Mouse (Mus musculus) MEL (cell line): Measurements from ENCODE around the gene Gm10762. TPM values are rescaled to one million over a fixed set of nuclear protein-coding genes. Genes with fewer than 3 reads are reported as not detected.

ENCODE experiments used
- DNase-seq: peaks from one replicate; pipeline ENCODE4 v3.0.0; 2011; ENCODE audit warnings: low read depth, low spot score
- H3K27ac ChIP-seq: 2 replicates; pipeline ENCODE4 v1.5.1; 2012; ENCODE audit warnings: low read depth, mild to moderate bottlenecking, control low read depth, low read length, moderate library complexity; ENCODE audit not compliant: control insufficient read depth
- H3K27me3 ChIP-seq, 2 experiments: fragments of 150-350 bp in 1 of 2; sonication (generic) in 1 of 2; 2 replicates each; pipeline ENCODE4 v1.6.1; 2012; ENCODE audit warnings: low read length in 2 of 2, mild to moderate bottlenecking in 2 of 2, improper control_type of control experiment in 1 of 2, moderate library complexity in 1 of 2; ENCODE audit not compliant: insufficient read depth in 2 of 2, control insufficient read depth in 1 of 2
- H3K36me3 ChIP-seq, 2 experiments: 2 replicates each; pipeline ENCODE4 v1.6.1; 2012 to 2014; ENCODE audit warnings: low read length in 2 of 2, improper control_type of control experiment in 1 of 2, inconsistent platforms in 1 of 2, mild to moderate bottlenecking in 1 of 2; ENCODE audit not compliant: insufficient read depth in 2 of 2, control insufficient read depth in 1 of 2
- H3K4me1 ChIP-seq, 2 experiments: fragments of 150-350 bp in 1 of 2; sonication (generic) in 1 of 2; 2 replicates each; pipeline ENCODE4 v1.6.1; 2012; ENCODE audit warnings: low read length in 2 of 2, improper control_type of control experiment in 1 of 2, mild to moderate bottlenecking in 1 of 2; ENCODE audit not compliant: insufficient read depth in 2 of 2, control insufficient read depth in 1 of 2
- H3K4me3 ChIP-seq, 2 experiments: fragments of 150-350 bp in 1 of 2; sonication (generic) in 1 of 2; 2 replicates each; pipeline ENCODE4 v1.5.1; 2012; ENCODE audit warnings: low read depth in 2 of 2, low read length in 2 of 2, mild to moderate bottlenecking in 2 of 2, moderate library complexity in 2 of 2, control low read depth in 1 of 2, improper control_type of control experiment in 1 of 2; ENCODE audit not compliant: control insufficient read depth in 1 of 2, insufficient read depth in 1 of 2
- H3K79me2 ChIP-seq: 2 replicates; pipeline ENCODE4 v1.6.1; 2012; ENCODE audit warnings: mild to moderate bottlenecking, low read length, moderate library complexity; ENCODE audit not compliant: control insufficient read depth, poor library complexity, insufficient read depth
- H3K9ac ChIP-seq: 2 replicates; pipeline ENCODE4 v1.6.1; 2012; ENCODE audit warnings: low read depth, mild to moderate bottlenecking, control low read depth, low read length, moderate library complexity; ENCODE audit not compliant: control insufficient read depth, poor library complexity, severe bottlenecking
- H3K9me3 ChIP-seq: fragments of 150-350 bp; sonication (generic); replicated peaks from 2 replicates; pipeline ENCODE4 v1.6.1; 2012; ENCODE audit warnings: mild to moderate bottlenecking, low read length, improper control_type of control experiment, moderate library complexity; ENCODE audit not compliant: insufficient read depth
- CHD1 ChIP-seq: IDR thresholded peaks from 2 replicates; pipeline ENCODE4 v1.6.1; 2012; ENCODE audit warnings: low read depth, mild to moderate bottlenecking, inconsistent platforms, low read length, improper control_type of control experiment
- CHD2 ChIP-seq: IDR thresholded peaks from 2 replicates; pipeline ENCODE4 v1.6.1; 2011; ENCODE audit warnings: low read length, improper control_type of control experiment
- E2F4 ChIP-seq: IDR thresholded peaks from 2 replicates; pipeline ENCODE4 v1.6.1; 2011; ENCODE audit warnings: low read depth, low read length, improper control_type of control experiment, borderline replicate concordance
- ELF1 ChIP-seq: IDR thresholded peaks from 2 replicates; pipeline ENCODE4 v1.6.1; 2014; ENCODE audit warnings: low read depth, mild to moderate bottlenecking, inconsistent platforms, low read length, improper control_type of control experiment, moderate library complexity
- EP300 ChIP-seq, 2 experiments: IDR thresholded peaks; 2 replicates each; pipeline ENCODE4 v1.6.1; 2011; ENCODE audit warnings: improper control_type of control experiment in 2 of 2, low read length in 2 of 2, low read depth in 1 of 2, mild to moderate bottlenecking in 1 of 2
- ETS1 ChIP-seq: IDR thresholded peaks from 2 replicates; pipeline ENCODE4 v1.6.1; 2012; ENCODE audit warnings: low read depth, mild to moderate bottlenecking, inconsistent platforms, low read length, improper control_type of control experiment, moderate library complexity
- GATA1 ChIP-seq: IDR thresholded peaks from 2 replicates; pipeline ENCODE4 v1.6.1; 2011; ENCODE audit warnings: low read depth, low read length, improper control_type of control experiment
- HCFC1 ChIP-seq: IDR thresholded peaks from 2 replicates; pipeline ENCODE4 v1.6.1; 2012; ENCODE audit warnings: low read depth, mild to moderate bottlenecking, inconsistent platforms, low read length, improper control_type of control experiment, moderate library complexity
- KAT2A ChIP-seq: conservative IDR thresholded peaks from 2 replicates; pipeline ENCODE4 v1.6.1; 2012; ENCODE audit warnings: low read depth, low read length, improper control_type of control experiment, inconsistent platforms
- MAFK ChIP-seq: IDR thresholded peaks from 2 replicates; pipeline ENCODE4 v1.6.1; 2011; ENCODE audit warnings: low read depth, mild to moderate bottlenecking, low read length, improper control_type of control experiment, borderline replicate concordance
- MAX ChIP-seq: IDR thresholded peaks from 2 replicates; pipeline ENCODE4 v1.6.1; 2011; ENCODE audit warnings: low read length, improper control_type of control experiment
- MAZ ChIP-seq: IDR thresholded peaks from 2 replicates; pipeline ENCODE4 v1.6.1; 2012; ENCODE audit warnings: low read depth, mild to moderate bottlenecking, inconsistent platforms, low read length, improper control_type of control experiment
- MXI1 ChIP-seq: IDR thresholded peaks from 2 replicates; pipeline ENCODE4 v1.6.1; 2011; ENCODE audit warnings: mild to moderate bottlenecking, low read depth, low read length, improper control_type of control experiment
- MYC ChIP-seq: IDR thresholded peaks from 2 replicates; pipeline ENCODE4 v1.6.1; 2011; ENCODE audit warnings: low read depth, mild to moderate bottlenecking, low read length, improper control_type of control experiment, moderate library complexity
- NELFE ChIP-seq: IDR thresholded peaks from 2 replicates; pipeline ENCODE4 v1.6.1; 2011; ENCODE audit warnings: low read depth, low read length, improper control_type of control experiment
- NRF1 ChIP-seq: IDR thresholded peaks from 2 replicates; pipeline ENCODE4 v1.6.1; 2014; ENCODE audit warnings: low read depth, mild to moderate bottlenecking, inconsistent platforms, low read length, improper control_type of control experiment, moderate library complexity; ENCODE audit not compliant: poor library complexity, insufficient read depth, severe bottlenecking
- POLR2A ChIP-seq, 2 experiments: IDR thresholded peaks; 2 replicates each; pipeline ENCODE4 v1.6.1; 2011 to 2012; ENCODE audit warnings: low read length in 2 of 2, mild to moderate bottlenecking in 2 of 2, control low read depth in 1 of 2, improper control_type of control experiment in 1 of 2, low read depth in 1 of 2, moderate library complexity in 1 of 2; ENCODE audit not compliant: control insufficient read depth in 1 of 2, insufficient read depth in 1 of 2, poor library complexity in 1 of 2
- POLR2AphosphoS2 ChIP-seq: IDR thresholded peaks from 2 replicates; pipeline ENCODE4 v1.6.1; 2011; ENCODE audit warnings: low read length, improper control_type of control experiment
- RAD21 ChIP-seq: IDR thresholded peaks from 2 replicates; pipeline ENCODE4 v1.6.1; 2011; ENCODE audit warnings: mild to moderate bottlenecking, low read depth, low read length, improper control_type of control experiment
- SIN3A ChIP-seq: IDR thresholded peaks from 2 replicates; pipeline ENCODE4 v1.6.1; 2012; ENCODE audit warnings: low read length, improper control_type of control experiment, inconsistent platforms
- TAL1 ChIP-seq: IDR thresholded peaks from 2 replicates; pipeline ENCODE4 v1.6.1; 2012; ENCODE audit warnings: mild to moderate bottlenecking, inconsistent platforms, low read length, moderate library complexity, mixed read lengths
- TBP ChIP-seq: IDR thresholded peaks from 2 replicates; pipeline ENCODE4 v1.8.0; 2011; ENCODE audit warnings: low read depth, low read length, improper control_type of control experiment
- TCF12 ChIP-seq: IDR thresholded peaks from 2 replicates; pipeline ENCODE4 v1.6.1; 2014; ENCODE audit warnings: low read depth, mild to moderate bottlenecking, inconsistent platforms, low read length, improper control_type of control experiment, moderate library complexity
- UBTF ChIP-seq: IDR thresholded peaks from 2 replicates; pipeline ENCODE4 v1.6.1; 2012; ENCODE audit warnings: low read depth, mild to moderate bottlenecking, inconsistent platforms, low read length, improper control_type of control experiment, moderate library complexity, borderline replicate concordance; ENCODE audit not compliant: insufficient read depth
- ZC3H11A ChIP-seq: IDR thresholded peaks from 2 replicates; pipeline ENCODE4 v1.6.1; 2012; ENCODE audit warnings: low read depth, mild to moderate bottlenecking, inconsistent platforms, low read length, improper control_type of control experiment
- ZKSCAN1 ChIP-seq: IDR thresholded peaks from 2 replicates; pipeline ENCODE4 v1.6.1; 2012; ENCODE audit warnings: low read depth, mild to moderate bottlenecking, inconsistent platforms, low read length, improper control_type of control experiment, moderate library complexity
- ZMIZ1 ChIP-seq: IDR thresholded peaks from 2 replicates; pipeline ENCODE4 v1.6.1; 2012; ENCODE audit warnings: low read depth, mild to moderate bottlenecking, inconsistent platforms, low read length, improper control_type of control experiment, moderate library complexity
- polyA plus RNA-seq, 2 experiments: library from polyadenylated mRNA; stranded (reverse) in 1 of 2; unstranded in 1 of 2; fragments of >175 nt in 1 of 2; fragments of >200 nt in 1 of 2; gene quantifications; 2 replicates each; pipeline versions ENCODE4 v1.2.1 to v1.2.4; 2012; ENCODE audit warnings: low replicate concordance in 2 of 2, low read depth in 1 of 2; ENCODE audit not compliant: insufficient read length in 2 of 2, insufficient read depth in 1 of 2, missing spikeins in 1 of 2
- total RNA-seq: library from RNA; depleted of rRNA; stranded (reverse); fragments of 300-350 nt; gene quantifications from 2 replicates; pipeline ENCODE4 v1.2.3, GENCODE M21; 2012

The Gm10762 gene
- total and polyA plus RNA-seq, 3 experiments, result 2.5 to 3.1 TPM; not detected in 1

DNA sequence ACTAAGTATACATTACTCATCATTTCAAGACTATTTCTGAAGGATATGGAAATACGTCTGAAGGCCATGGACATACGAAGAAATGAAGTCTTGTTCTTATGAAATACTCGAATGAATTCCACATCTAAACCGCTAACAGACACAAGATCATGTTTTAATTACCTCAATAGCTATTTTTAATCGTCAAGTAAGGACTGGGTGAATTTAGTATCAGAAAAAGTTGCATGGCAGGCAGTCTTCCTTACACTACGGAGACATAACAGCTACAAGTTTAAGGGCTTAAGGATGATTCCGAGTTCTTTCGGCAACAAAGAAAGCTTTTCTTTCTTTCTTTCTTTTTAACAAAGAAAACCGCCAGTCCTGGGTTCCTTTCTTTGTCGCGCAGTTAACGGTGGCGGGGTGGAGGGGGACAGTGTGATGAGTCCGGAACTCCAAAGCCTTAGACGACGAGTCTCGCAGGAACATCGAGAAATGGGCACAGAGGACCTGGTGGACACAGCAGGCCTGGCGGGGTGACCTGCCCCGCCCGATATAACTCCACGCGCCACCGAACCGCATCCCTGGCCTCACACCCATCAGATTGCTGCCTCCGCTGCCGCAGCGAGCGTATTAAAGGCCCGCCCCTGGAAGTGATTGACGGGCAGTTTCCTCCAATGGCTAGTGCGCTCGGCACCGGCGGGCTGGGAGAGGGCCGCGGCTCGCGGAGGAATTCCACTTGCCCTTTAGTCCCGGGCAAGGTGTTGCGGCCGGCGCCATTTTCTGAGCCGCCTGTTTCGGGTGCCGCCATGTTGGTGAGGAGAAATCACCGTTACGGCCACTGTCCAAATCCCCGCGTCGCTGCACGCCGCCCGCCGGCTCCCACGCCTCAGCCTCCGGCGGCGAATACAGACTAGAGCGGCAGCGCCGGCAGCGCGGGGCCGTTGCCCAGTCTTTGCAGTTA, 614 bp downstream of the Gm10762 start, which contains the start of gene Zc3h6:
Gene Zc3h6, plus strand, starts transcription at position 762 of the 940 bp plus-strand sequence.
- TF ChIP-seq TAL1 (no peak), UBTF (no peak), ZC3H11A (peak; percentile 48; the same call in 1 of the 2 replicates), NRF1 (0 out of 2 replicates have a peak, but pooled peaks have one; percentile 20), RAD21 (no peak), NELFE (peak; percentile 63), CHD1 (peak; percentile 3; the same call in 1 of the 2 replicates), MXI1 (peak; percentile 55; the same call in 1 of the 2 replicates), POLR2AphosphoS2 (peak; percentile 69; the same call in 1 of the 2 replicates), MAFK (no peak), ETS1 (peak; percentile 6), MYC (peak; percentile 57; the same call in 1 of the 2 replicates), GATA1 (peak; percentile 73), E2F4 (peak; percentile 11; the same call in 1 of the 2 replicates), ZKSCAN1 (no peak), MAZ (peak; percentile 22; the same call in 1 of the 2 replicates), CHD2 (0 out of 2 replicates have a peak, but pooled peaks have one; percentile 2), KAT2A (peak; percentile 76; the same call in 1 of the 2 replicates), TCF12 (peak; percentile 74), ZMIZ1 (no peak), MAX (peak; percentile 42; the same call in 1 of the 2 replicates), TBP (peak; percentile 95), EP300 (IDR thresholded peaks at IDR 0.05; ENCODE audit: low read depth in 1 of 2, low read length in 2 of 2) (no peak; a peak in 1 of 4 replicates), POLR2A (IDR thresholded peaks at IDR 0.05; ENCODE audit: control insufficient read depth in 1 of 2, insufficient read depth in 1 of 2, low read depth in 1 of 2, low read length in 2 of 2, poor library complexity in 1 of 2) (peak in 1 of 2 experiments; percentile 88), SIN3A (peak; percentile 34), ELF1 (no peak), HCFC1 (peak; percentile 78)
- peak; percentile 98 for DNase-seq
- Histone ChIP-seq H3K79me2 (peaks cover 10% of the 10 kb centered on the region), H3K36me3 (peaks cover 0 to 27% of the 10 kb centered on the region in 2 experiments; a peak in 2 of 4 replicates), H3K27me3 (no peaks in the 10 kb centered on the region), H3K9ac (peak within 1 kb of the TSS; percentile 99), H3K9me3 (no peaks in the 10 kb centered on the region), H3K27ac (peak within 1 kb of the TSS; percentile 95), H3K4me3 (peak within 1 kb of the TSS; percentile 76 to 91), H3K4me1 (peaks cover 9% of the 10 kb centered on the region in 2 experiments)
